In genomic region chr13:104610210-104611111, GRCm38 (mm10) we compare ENCODE assay signal across 8 mouse cellular contexts.
DNase-seq lines count a peak whose midpoint lies in the region; ATAC-seq and TF ChIP-seq lines count a peak whose summit lies in the region.

No protein-coding gene starts in this region.

- H3K4me1 ChIP-seq in limb, embryonic 12.5 days (replicated peaks) = peaks cover 10% of the 10 kb centered on the region
- peaks cover 14% of the 10 kb centered on the region for H3K4me1 ChIP-seq in limb, embryonic 10.5 days
- no peaks in the 10 kb centered on the region for H3K4me1 ChIP-seq in liver, embryonic 12.5 days
- no peaks in the 10 kb centered on the region for H3K4me1 ChIP-seq in small intestine, adult 2 months (ENCODE audit: control insufficient read depth, insufficient read depth, insufficient read length, low read length)

- H3K9me3 ChIP-seq in limb, embryonic 12.5 days = no peaks in the 10 kb centered on the region
- H3K9me3 ChIP-seq in limb, embryonic 10.5 days (replicated peaks) = no peaks in the 10 kb centered on the region
- no peaks in the 10 kb centered on the region for H3K9me3 ChIP-seq in liver, embryonic 12.5 days (replicated peaks)

- ATAC-seq in limb, embryonic 12.5 days (ENCODE audit: insufficient number of reproducible peaks, insufficient read depth, low FRiP score, low TSS enrichment, low read depth) = peak; percentile 78
- no peak for ATAC-seq in liver, embryonic 12.5 days

- intact Hi-C loops in left cerebral cortex, postnatal 4 days (cut with DNase I) = no loop called here

- no peak overlapping the region for H3K4me3 ChIP-seq in limb, embryonic 12.5 days (replicated peaks)
- no peak overlapping the region for H3K4me3 ChIP-seq in limb, embryonic 10.5 days
- H3K4me3 ChIP-seq in liver, embryonic 12.5 days = no peak overlapping the region
- peak overlapping the region; percentile 34; the same call in 1 of the 2 replicates for H3K4me3 ChIP-seq in small intestine, adult 2 months (ENCODE audit: low read depth, low read length)

- no peaks in the 10 kb centered on the region for H3K27me3 ChIP-seq in limb, embryonic 12.5 days
- H3K27me3 ChIP-seq in limb, embryonic 10.5 days (ENCODE audit: low read depth, poor library complexity, severe bottlenecking) = no peaks in the 10 kb centered on the region
- no peaks in the 10 kb centered on the region for H3K27me3 ChIP-seq in liver, embryonic 12.5 days (replicated peaks)
- no peaks in the 10 kb centered on the region for H3K27me3 ChIP-seq in small intestine, adult 2 months (ENCODE audit: control insufficient read depth, insufficient read depth, low read length)

- no peak for TF ChIP-seq CTCF in small intestine, adult 2 months (IDR thresholded peaks at IDR 0.05; ENCODE audit: extremely low read depth, insufficient read length, insufficient replicate concordance, low read depth, low read length)

- H3K27ac ChIP-seq in limb, embryonic 12.5 days = no peak overlapping the region
- no peak overlapping the region for H3K27ac ChIP-seq in limb, embryonic 10.5 days
- no peak overlapping the region for H3K27ac ChIP-seq in liver, embryonic 12.5 days
- H3K27ac ChIP-seq in small intestine, adult 2 months (ENCODE audit: insufficient read depth, low read depth, low read length) = 0 out of 2 replicates have a peak overlapping the region, but pooled peaks have one; percentile 27

- no peak for TF ChIP-seq POLR2A in small intestine, adult 2 months (IDR thresholded peaks at IDR 0.05; ENCODE audit: low read depth, low read length)

- no peak overlapping the region for H3K9ac ChIP-seq in limb, embryonic 12.5 days (replicated peaks)
- no peak overlapping the region for H3K9ac ChIP-seq in liver, embryonic 12.5 days

- DNase-seq in limb, embryonic 10.5 days (ENCODE audit: low spot score) = no peak
- DNase-seq in heart, adult 8-10 months (ENCODE audit: low spot score) = peak; percentile 33
- DNase-seq in retina, postnatal 1 day = no peak
- no peak for DNase-seq in cerebellum, postnatal 10 days
- no peak for DNase-seq in left cerebral cortex, postnatal 4 days

- WGBS in limb, embryonic 12.5 days = 73% methylated on average over 22 of the region's 22 CpGs
- WGBS in limb, embryonic 10.5 days = 90% methylated on average over 22 of the region's 22 CpGs
- WGBS in liver, embryonic 12.5 days (ENCODE audit: insufficient replicate concordance) = 62% methylated on average over 22 of the region's 22 CpGs
- 72% methylated on average over 22 of the region's 22 CpGs for WGBS in small intestine, adult 2 months

- H3K36me3 ChIP-seq in limb, embryonic 12.5 days = no peaks in the 10 kb centered on the region
- H3K36me3 ChIP-seq in limb, embryonic 10.5 days = no peaks in the 10 kb centered on the region
- H3K36me3 ChIP-seq in liver, embryonic 12.5 days = no peaks in the 10 kb centered on the region
- no peaks in the 10 kb centered on the region for H3K36me3 ChIP-seq in small intestine, adult 2 months (ENCODE audit: control insufficient read depth, insufficient read depth, low read length)

- no peak overlapping the region for H3K4me2 ChIP-seq in limb, embryonic 12.5 days
- H3K4me2 ChIP-seq in liver, embryonic 12.5 days = peak overlapping the region; percentile 26
